Mouse (Mus musculus) urinary bladder, postnatal 0 days (tissue): ENCODE results near the gene Slc7a6os. TPM values are rescaled to one million over a fixed set of nuclear protein-coding genes. Genes with fewer than 3 reads are reported as not detected.

ENCODE experiments used
- polyA plus RNA-seq: library from polyadenylated mRNA; unstranded; fragments of >200 nt; fragmentation: Nextera tagmentation; extraction: Ambion mirVana; gene quantifications from 2 replicates; pipeline ENCODE4 v1.2.1, GENCODE M21; 2015

Slc7a6os gene
- 17.1 and 19.3 TPM in 2 replicates for polyA plus RNA-seq

GRCm38 (mm10) chr8:106210821-106211345, at the start of gene Slc7a6os, which contains the start of gene Prmt7:
TSS of gene Slc7a6os (minus strand) at chr8:106210935.
TSS of gene Prmt7 (plus strand) at chr8:106210936.

GRCm38 (mm10) chr8:106168356-106169016, 42.2 kb downstream of the Slc7a6os start, which contains the start of gene Slc7a6:
TSS of gene Slc7a6 (plus strand) at chr8:106168857.

Other genes with a start within 250 kb of the Slc7a6os start
- gene Slc12a4, start 244.8 kb downstream of the Slc7a6os start, polyA plus RNA-seq, result 33.0 and 35.3 TPM in 2 replicates
- gene Dpep3, start 231.5 kb downstream of the Slc7a6os start, polyA plus RNA-seq, result 0.18 TPM in 1 of 2 replicates, not detected in the other
- gene Dus2, start 219.6 kb downstream of the Slc7a6os start, polyA plus RNA-seq, result 12.1 and 13.2 TPM in 2 replicates
- not detected in 2 replicates for gene Dpep2nb, start 205.0 kb downstream of the Slc7a6os start, polyA plus RNA-seq
- gene Ddx28, start 199.1 kb downstream of the Slc7a6os start, polyA plus RNA-seq, result 10.4 and 11.0 TPM in 2 replicates
- gene Nfatc3, start 152.1 kb downstream of the Slc7a6os start, polyA plus RNA-seq, result 2.9 and 3.2 TPM in 2 replicates
- 39.5 and 40.6 TPM in 2 replicates for gene Esrp2, start 74.0 kb downstream of the Slc7a6os start, polyA plus RNA-seq
- gene Pla2g15, start 60.5 kb downstream of the Slc7a6os start, polyA plus RNA-seq, result 7.1 and 7.7 TPM in 2 replicates
- gene Slc7a6, start 42.1 kb downstream of the Slc7a6os start, polyA plus RNA-seq, result 53.5 and 58.0 TPM in 2 replicates
- gene Prmt7, start within 50 bp of the Slc7a6os start, polyA plus RNA-seq, result 20.6 and 20.9 TPM in 2 replicates
- gene Smpd3, start 127.1 kb upstream of the Slc7a6os start, polyA plus RNA-seq, result 9.4 and 11.1 TPM in 2 replicates
- 9.9 and 11.1 TPM in 2 replicates for gene Zfp90, start 204.4 kb upstream of the Slc7a6os start, polyA plus RNA-seq